Mouse (Mus musculus) MEL (cell line): ENCODE results near the gene Lmx1a. TPM values are rescaled to one million over a fixed set of nuclear protein-coding genes. Genes with fewer than 3 reads are reported as not detected.

ENCODE experiments used
- DNase-seq: peaks from one replicate; pipeline ENCODE4 v3.0.0; 2011; ENCODE audit warnings: low read depth, low spot score
- H3K27ac ChIP-seq: 2 replicates; pipeline ENCODE4 v1.5.1; 2012; ENCODE audit warnings: low read depth, mild to moderate bottlenecking, control low read depth, low read length, moderate library complexity; ENCODE audit not compliant: control insufficient read depth
- H3K27me3 ChIP-seq, 2 experiments: fragments of 150-350 bp in 1 of 2; sonication (generic) in 1 of 2; 2 replicates each; pipeline ENCODE4 v1.6.1; 2012; ENCODE audit warnings: low read length in 2 of 2, mild to moderate bottlenecking in 2 of 2, improper control_type of control experiment in 1 of 2, moderate library complexity in 1 of 2; ENCODE audit not compliant: insufficient read depth in 2 of 2, control insufficient read depth in 1 of 2
- H3K36me3 ChIP-seq, 2 experiments: 2 replicates each; pipeline ENCODE4 v1.6.1; 2012 to 2014; ENCODE audit warnings: low read length in 2 of 2, improper control_type of control experiment in 1 of 2, inconsistent platforms in 1 of 2, mild to moderate bottlenecking in 1 of 2; ENCODE audit not compliant: insufficient read depth in 2 of 2, control insufficient read depth in 1 of 2
- H3K4me1 ChIP-seq, 2 experiments: fragments of 150-350 bp in 1 of 2; sonication (generic) in 1 of 2; 2 replicates each; pipeline ENCODE4 v1.6.1; 2012; ENCODE audit warnings: low read length in 2 of 2, improper control_type of control experiment in 1 of 2, mild to moderate bottlenecking in 1 of 2; ENCODE audit not compliant: insufficient read depth in 2 of 2, control insufficient read depth in 1 of 2
- H3K4me3 ChIP-seq, 2 experiments: fragments of 150-350 bp in 1 of 2; sonication (generic) in 1 of 2; 2 replicates each; pipeline ENCODE4 v1.5.1; 2012; ENCODE audit warnings: low read depth in 2 of 2, low read length in 2 of 2, mild to moderate bottlenecking in 2 of 2, moderate library complexity in 2 of 2, control low read depth in 1 of 2, improper control_type of control experiment in 1 of 2; ENCODE audit not compliant: control insufficient read depth in 1 of 2, insufficient read depth in 1 of 2
- H3K79me2 ChIP-seq: 2 replicates; pipeline ENCODE4 v1.6.1; 2012; ENCODE audit warnings: mild to moderate bottlenecking, low read length, moderate library complexity; ENCODE audit not compliant: control insufficient read depth, poor library complexity, insufficient read depth
- H3K9ac ChIP-seq: 2 replicates; pipeline ENCODE4 v1.6.1; 2012; ENCODE audit warnings: low read depth, mild to moderate bottlenecking, control low read depth, low read length, moderate library complexity; ENCODE audit not compliant: control insufficient read depth, poor library complexity, severe bottlenecking
- H3K9me3 ChIP-seq: fragments of 150-350 bp; sonication (generic); replicated peaks from 2 replicates; pipeline ENCODE4 v1.6.1; 2012; ENCODE audit warnings: mild to moderate bottlenecking, low read length, improper control_type of control experiment, moderate library complexity; ENCODE audit not compliant: insufficient read depth
- BHLHE40 ChIP-seq: IDR thresholded peaks from 2 replicates; pipeline ENCODE4 v1.6.1; 2012; ENCODE audit warnings: low read depth, mild to moderate bottlenecking, inconsistent platforms, low read length, improper control_type of control experiment, borderline replicate concordance
- CHD1 ChIP-seq: IDR thresholded peaks from 2 replicates; pipeline ENCODE4 v1.6.1; 2012; ENCODE audit warnings: low read depth, mild to moderate bottlenecking, inconsistent platforms, low read length, improper control_type of control experiment
- E2F4 ChIP-seq: IDR thresholded peaks from 2 replicates; pipeline ENCODE4 v1.6.1; 2011; ENCODE audit warnings: low read depth, low read length, improper control_type of control experiment, borderline replicate concordance
- ETS1 ChIP-seq: IDR thresholded peaks from 2 replicates; pipeline ENCODE4 v1.6.1; 2012; ENCODE audit warnings: low read depth, mild to moderate bottlenecking, inconsistent platforms, low read length, improper control_type of control experiment, moderate library complexity
- GABPA ChIP-seq: IDR thresholded peaks from 2 replicates; pipeline ENCODE4 v1.6.1; 2012; ENCODE audit warnings: low read depth, mild to moderate bottlenecking, inconsistent platforms, low read length, improper control_type of control experiment, moderate library complexity
- GATA1 ChIP-seq: IDR thresholded peaks from 2 replicates; pipeline ENCODE4 v1.6.1; 2011; ENCODE audit warnings: low read depth, low read length, improper control_type of control experiment
- MAFK ChIP-seq: IDR thresholded peaks from 2 replicates; pipeline ENCODE4 v1.6.1; 2011; ENCODE audit warnings: low read depth, mild to moderate bottlenecking, low read length, improper control_type of control experiment, borderline replicate concordance
- MYB ChIP-seq: IDR thresholded peaks from 2 replicates; pipeline ENCODE4 v1.6.1; 2011; ENCODE audit warnings: mild to moderate bottlenecking, low read depth, low read length, improper control_type of control experiment
- POLR2AphosphoS2 ChIP-seq: IDR thresholded peaks from 2 replicates; pipeline ENCODE4 v1.6.1; 2011; ENCODE audit warnings: low read length, improper control_type of control experiment
- POLR2AphosphoS5 ChIP-seq: IDR thresholded peaks from 2 replicates; pipeline ENCODE4 v1.6.1; 2012; ENCODE audit warnings: low read depth, borderline replicate concordance, mild to moderate bottlenecking, inconsistent platforms, low read length, moderate library complexity, mixed read lengths
- RAD21 ChIP-seq: IDR thresholded peaks from 2 replicates; pipeline ENCODE4 v1.6.1; 2011; ENCODE audit warnings: mild to moderate bottlenecking, low read depth, low read length, improper control_type of control experiment
- SIN3A ChIP-seq: IDR thresholded peaks from 2 replicates; pipeline ENCODE4 v1.6.1; 2012; ENCODE audit warnings: low read length, improper control_type of control experiment, inconsistent platforms
- TBP ChIP-seq: IDR thresholded peaks from 2 replicates; pipeline ENCODE4 v1.8.0; 2011; ENCODE audit warnings: low read depth, low read length, improper control_type of control experiment
- USF2 ChIP-seq, 2 experiments: IDR thresholded peaks; 2 replicates each; pipeline ENCODE4 v1.6.1; 2011 to 2012; ENCODE audit warnings: improper control_type of control experiment in 2 of 2, low read length in 2 of 2, borderline replicate concordance in 1 of 2, inconsistent platforms in 1 of 2, low read depth in 1 of 2, mild to moderate bottlenecking in 1 of 2; ENCODE audit not compliant: insufficient read depth in 1 of 2
- ZC3H11A ChIP-seq: IDR thresholded peaks from 2 replicates; pipeline ENCODE4 v1.6.1; 2012; ENCODE audit warnings: low read depth, mild to moderate bottlenecking, inconsistent platforms, low read length, improper control_type of control experiment
- ZMIZ1 ChIP-seq: IDR thresholded peaks from 2 replicates; pipeline ENCODE4 v1.6.1; 2012; ENCODE audit warnings: low read depth, mild to moderate bottlenecking, inconsistent platforms, low read length, improper control_type of control experiment, moderate library complexity
- polyA plus RNA-seq, 2 experiments: library from polyadenylated mRNA; stranded (reverse) in 1 of 2; unstranded in 1 of 2; fragments of >175 nt in 1 of 2; fragments of >200 nt in 1 of 2; gene quantifications; 2 replicates each; pipeline versions ENCODE4 v1.2.1 to v1.2.4; 2012; ENCODE audit warnings: low replicate concordance in 2 of 2, low read depth in 1 of 2; ENCODE audit not compliant: insufficient read length in 2 of 2, insufficient read depth in 1 of 2, missing spikeins in 1 of 2
- total RNA-seq: library from RNA; depleted of rRNA; stranded (reverse); fragments of 300-350 nt; gene quantifications from 2 replicates; pipeline ENCODE4 v1.2.3, GENCODE M21; 2012

Lmx1a gene
- total and polyA plus RNA-seq, 3 experiments: not detected

- Histone ChIP-seq H3K9ac (no peak overlapping the region), H3K27ac (no peak overlapping the region), H3K79me2 (no peaks in the 10 kb centered on the region), H3K36me3 (no peaks in the 10 kb centered on the region), H3K4me3 (no peak overlapping the region), H3K4me1 (no peaks in the 10 kb centered on the region), H3K9me3 (no peaks in the 10 kb centered on the region), H3K27me3 (no peaks in the 10 kb centered on the region)
- DNase-seq: no peak
- TF ChIP-seq GABPA (no peak), GATA1 (no peak), CHD1 (no peak), E2F4 (no peak), ETS1 (no peak)
These were observed 128.6 kb downstream of the Lmx1a start for GRCm38 (mm10) chr1:167817616-167818015.

- H3K4me1 ChIP-seq: no peaks in the 10 kb centered on the region
- H3K9me3 ChIP-seq: no peaks in the 10 kb centered on the region
- no peaks in the 10 kb centered on the region for H3K79me2 ChIP-seq
- no peaks in the 10 kb centered on the region for H3K27me3 ChIP-seq
- no peak overlapping the region for H3K27ac ChIP-seq
- H3K36me3 ChIP-seq: no peaks in the 10 kb centered on the region
- no peak overlapping the region for H3K4me3 ChIP-seq
- H3K9ac ChIP-seq: no peak overlapping the region
- no peak for TF ChIP-seq E2F4
- no peak for TF ChIP-seq MYB
- TF ChIP-seq TBP: no peak
- TF ChIP-seq ZMIZ1: no peak
- no peak for TF ChIP-seq ZC3H11A
- no peak for TF ChIP-seq USF2 (IDR thresholded peaks at IDR 0.05; ENCODE audit: borderline replicate concordance in 1 of 2, insufficient read depth in 1 of 2, low read depth in 1 of 2, low read length in 2 of 2)
- no peak for TF ChIP-seq POLR2AphosphoS5
- TF ChIP-seq POLR2AphosphoS2: no peak
- TF ChIP-seq MAFK: no peak
- TF ChIP-seq, all 39 proteins: peak for 0
- DNase-seq: no peak
These were observed 131.0 kb downstream of the Lmx1a start for GRCm38 (mm10) chr1:167820031-167820430.

- Histone ChIP-seq H3K79me2 (no peaks in the 10 kb centered on the region), H3K4me1 (no peaks in the 10 kb centered on the region), H3K9ac (no peak overlapping the region), H3K9me3 (no peaks in the 10 kb centered on the region), H3K4me3 (no peak overlapping the region), H3K36me3 (no peaks in the 10 kb centered on the region), H3K27ac (no peak overlapping the region), H3K27me3 (no peaks in the 10 kb centered on the region)
- TF ChIP-seq SIN3A (no peak), BHLHE40 (no peak), RAD21 (no peak), USF2 (IDR thresholded peaks at IDR 0.05; ENCODE audit: borderline replicate concordance in 1 of 2, insufficient read depth in 1 of 2, low read depth in 1 of 2, low read length in 2 of 2) (no peak), POLR2AphosphoS5 (no peak), GABPA (no peak), POLR2AphosphoS2 (no peak)
- DNase-seq: no peak
These were observed 132.1 kb downstream of the Lmx1a start for GRCm38 (mm10) chr1:167821125-167821524.
